Mouse (Mus musculus): Measurements from ENCODE around the gene Klhl2. TPM values are rescaled to one million over a fixed set of nuclear protein-coding genes. Genes with fewer than 3 reads are reported as not detected.

The Klhl2 gene
- polyA plus RNA-seq, 1 experiment: 6.7 TPM

DNA sequence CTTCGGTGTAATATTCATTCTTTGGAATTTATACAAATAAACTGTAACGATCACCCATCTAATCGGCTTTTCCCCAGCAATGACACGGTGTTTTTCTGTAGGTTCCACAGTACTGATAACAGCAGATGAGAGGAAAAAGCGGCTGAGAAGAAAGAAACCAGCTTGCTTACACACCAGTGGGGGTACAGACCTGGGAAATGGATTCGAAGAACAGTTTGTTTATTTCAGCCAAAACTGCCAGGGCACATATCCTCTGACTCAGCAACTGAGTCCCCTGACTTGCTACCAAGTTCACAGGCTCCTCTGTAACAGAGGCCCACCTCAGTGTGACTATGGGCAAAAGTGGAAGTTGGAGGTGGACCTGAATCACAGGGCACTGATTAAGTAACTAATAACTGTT, 67.9 kb downstream of the Klhl2 start:
- Histone ChIP-seq H3K79me2 (ENCODE audit: control insufficient read depth, insufficient read depth) (no peaks in the 10 kb centered on the region), H3K36me3 (ENCODE audit: control insufficient read depth, insufficient read depth) (no peaks in the 10 kb centered on the region), H3K27me3 (ENCODE audit: control insufficient read depth, insufficient read depth, insufficient read length) (no peaks in the 10 kb centered on the region), H3ac (ENCODE audit: control insufficient read depth, insufficient read length) (no peak overlapping the region), H3K4me2 (ENCODE audit: low read depth) (no peak overlapping the region), H3K4me3 (no peak overlapping the region)
- TF ChIP-seq TCF3 (IDR thresholded peaks at IDR 0.05; ENCODE audit: insufficient read length, low read depth) (no peak), SRF (IDR thresholded peaks at IDR 0.05; ENCODE audit: control insufficient read depth, insufficient read length, low read depth) (no peak), E2F4 (IDR thresholded peaks at IDR 0.05; ENCODE audit: insufficient read depth) (no peak), POLR2A (IDR thresholded peaks at IDR 0.05; ENCODE audit: insufficient read length, low read depth) (no peak), USF1 (IDR thresholded peaks at IDR 0.05; ENCODE audit: low read depth) (no peak), CEBPB (IDR thresholded peaks at IDR 0.05; ENCODE audit: insufficient read depth, poor library complexity, severe bottlenecking) (no peak), MAX (IDR thresholded peaks at IDR 0.05; ENCODE audit: low read depth) (no peak), REST (IDR thresholded peaks at IDR 0.05; ENCODE audit: insufficient read depth, insufficient read length) (no peak), TCF12 (IDR thresholded peaks at IDR 0.05; ENCODE audit: insufficient read depth, poor library complexity, severe bottlenecking) (no peak)

DNA sequence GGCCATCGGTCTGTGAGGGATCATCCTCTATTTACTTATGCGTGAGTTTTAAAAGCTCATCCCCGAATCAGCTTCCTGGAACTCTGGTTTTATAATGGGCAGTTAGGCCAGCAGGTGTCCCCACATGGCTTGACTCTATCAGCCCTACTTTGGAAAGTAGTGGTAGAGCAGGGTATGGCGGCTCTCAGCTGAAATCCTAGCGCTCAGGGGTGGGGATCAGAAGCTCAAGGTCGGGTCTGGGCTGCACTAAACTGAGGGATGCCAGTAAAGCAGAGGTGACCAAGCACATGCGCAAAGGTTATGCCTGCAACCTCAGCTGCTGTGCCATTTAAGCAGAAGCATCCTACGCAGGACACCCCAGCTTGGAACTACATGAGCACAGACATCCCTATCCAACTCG, 71.9 kb downstream of the Klhl2 start:
- H3K27me3 ChIP-seq (ENCODE audit: control insufficient read depth, insufficient read depth, insufficient read length): no peaks in the 10 kb centered on the region
- H3ac ChIP-seq (ENCODE audit: control insufficient read depth, insufficient read length): no peak overlapping the region
- no peaks in the 10 kb centered on the region for H3K36me3 ChIP-seq (ENCODE audit: control insufficient read depth, insufficient read depth)
- no peaks in the 10 kb centered on the region for H3K79me2 ChIP-seq (ENCODE audit: control insufficient read depth, insufficient read depth)
- H3K4me2 ChIP-seq (ENCODE audit: low read depth): no peak overlapping the region
- no peak for TF ChIP-seq USF1 (IDR thresholded peaks at IDR 0.05; ENCODE audit: low read depth)
- TF ChIP-seq MYOG (IDR thresholded peaks at IDR 0.05; ENCODE audit: control insufficient read depth in 1 of 3, insufficient read depth in 1 of 3, insufficient read length in 2 of 3, low read depth in 2 of 3): no peak
- TF ChIP-seq REST (IDR thresholded peaks at IDR 0.05; ENCODE audit: insufficient read depth, insufficient read length): no peak
- no peak for TF ChIP-seq TCF3 (IDR thresholded peaks at IDR 0.05; ENCODE audit: insufficient read length, low read depth)
- no peak for TF ChIP-seq MAX (IDR thresholded peaks at IDR 0.05; ENCODE audit: low read depth)
- no peak for TF ChIP-seq POLR2A (IDR thresholded peaks at IDR 0.05; ENCODE audit: insufficient read length, low read depth)
- TF ChIP-seq SRF (IDR thresholded peaks at IDR 0.05; ENCODE audit: control insufficient read depth, insufficient read length, low read depth): no peak
- no peak for TF ChIP-seq CEBPB (IDR thresholded peaks at IDR 0.05; ENCODE audit: insufficient read depth, poor library complexity, severe bottlenecking)
- no peak for TF ChIP-seq E2F4 (IDR thresholded peaks at IDR 0.05; ENCODE audit: insufficient read depth)
- TF ChIP-seq POLR2AphosphoS2 (IDR thresholded peaks at IDR 0.05; ENCODE audit: insufficient read length, low read depth): no peak
- no peak for TF ChIP-seq TCF12 (IDR thresholded peaks at IDR 0.05; ENCODE audit: insufficient read depth, poor library complexity, severe bottlenecking)
- H3K4me3 ChIP-seq: no peak overlapping the region

GRCm38 (mm10) chr8:64774136-64774535, 75.7 kb downstream of the Klhl2 start:
- Histone ChIP-seq H3K36me3 (ENCODE audit: control insufficient read depth, insufficient read depth) (no peaks in the 10 kb centered on the region), H3K4me3 (no peak overlapping the region), H3ac (ENCODE audit: control insufficient read depth, insufficient read length) (no peak overlapping the region), H3K79me2 (ENCODE audit: control insufficient read depth, insufficient read depth) (no peaks in the 10 kb centered on the region), H3K4me2 (ENCODE audit: low read depth) (no peak overlapping the region), H3K27me3 (ENCODE audit: control insufficient read depth, insufficient read depth, insufficient read length) (no peaks in the 10 kb centered on the region)
- TF ChIP-seq MAX (IDR thresholded peaks at IDR 0.05; ENCODE audit: low read depth) (no peak), TCF12 (IDR thresholded peaks at IDR 0.05; ENCODE audit: insufficient read depth, poor library complexity, severe bottlenecking) (no peak), TCF3 (IDR thresholded peaks at IDR 0.05; ENCODE audit: insufficient read length, low read depth) (no peak), E2F4 (IDR thresholded peaks at IDR 0.05; ENCODE audit: insufficient read depth) (no peak), MYOG (IDR thresholded peaks at IDR 0.05; ENCODE audit: control insufficient read depth in 1 of 3, insufficient read depth in 1 of 3, insufficient read length in 2 of 3, low read depth in 2 of 3) (no peak), USF1 (IDR thresholded peaks at IDR 0.05; ENCODE audit: low read depth) (no peak), REST (IDR thresholded peaks at IDR 0.05; ENCODE audit: insufficient read depth, insufficient read length) (no peak)

GRCm38 (mm10) chr8:64770814-64771213, 79.0 kb downstream of the Klhl2 start:
- H3K36me3 ChIP-seq (ENCODE audit: control insufficient read depth, insufficient read depth): no peaks in the 10 kb centered on the region
- H3ac ChIP-seq (ENCODE audit: control insufficient read depth, insufficient read length): no peak overlapping the region
- no peaks in the 10 kb centered on the region for H3K27me3 ChIP-seq (ENCODE audit: control insufficient read depth, insufficient read depth, insufficient read length)
- TF ChIP-seq CEBPB (IDR thresholded peaks at IDR 0.05; ENCODE audit: insufficient read depth, poor library complexity, severe bottlenecking): no peak
- TF ChIP-seq SRF (IDR thresholded peaks at IDR 0.05; ENCODE audit: control insufficient read depth, insufficient read length, low read depth): no peak
- no peak for TF ChIP-seq TCF3 (IDR thresholded peaks at IDR 0.05; ENCODE audit: insufficient read length, low read depth)
- no peak for TF ChIP-seq POLR2A (IDR thresholded peaks at IDR 0.05; ENCODE audit: insufficient read length, low read depth)
- TF ChIP-seq MAX (IDR thresholded peaks at IDR 0.05; ENCODE audit: low read depth): no peak
- H3K4me2 ChIP-seq (ENCODE audit: low read depth): no peak overlapping the region
- no peak overlapping the region for H3K4me3 ChIP-seq
- no peaks in the 10 kb centered on the region for H3K79me2 ChIP-seq (ENCODE audit: control insufficient read depth, insufficient read depth)

GRCm38 (mm10) chr8:64769586-64769985, 80.2 kb downstream of the Klhl2 start:
- H3K36me3 ChIP-seq (ENCODE audit: control insufficient read depth, insufficient read depth): no peaks in the 10 kb centered on the region
- no peak overlapping the region for H3K4me3 ChIP-seq
- H3K27me3 ChIP-seq (ENCODE audit: control insufficient read depth, insufficient read depth, insufficient read length): no peaks in the 10 kb centered on the region
- no peak overlapping the region for H3K4me2 ChIP-seq (ENCODE audit: low read depth)
- no peak for TF ChIP-seq CEBPB (IDR thresholded peaks at IDR 0.05; ENCODE audit: insufficient read depth, poor library complexity, severe bottlenecking)
- H3ac ChIP-seq (ENCODE audit: control insufficient read depth, insufficient read length): no peak overlapping the region
- no peaks in the 10 kb centered on the region for H3K79me2 ChIP-seq (ENCODE audit: control insufficient read depth, insufficient read depth)

DNA sequence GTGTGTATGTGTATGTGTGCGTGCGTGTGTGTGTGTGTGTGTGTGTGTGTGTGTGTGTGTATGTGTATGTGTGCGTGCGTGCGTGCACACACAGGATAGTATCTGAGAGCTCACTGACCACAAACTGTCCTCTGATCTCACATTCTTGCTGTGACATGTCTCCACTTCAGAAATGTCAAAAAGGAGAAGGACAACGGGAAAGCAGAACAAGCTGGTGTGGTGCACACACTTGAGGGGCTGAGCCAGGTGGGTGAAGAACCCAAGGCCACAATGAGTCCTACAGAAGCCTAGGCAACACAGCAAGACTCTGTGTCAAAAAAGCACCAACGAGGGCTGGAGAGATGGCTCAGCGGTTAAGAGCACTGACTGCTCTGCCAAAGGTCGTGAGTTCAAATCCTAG, 81.2 kb downstream of the Klhl2 start:
- H3K36me3 ChIP-seq (ENCODE audit: control insufficient read depth, insufficient read depth): no peaks in the 10 kb centered on the region
- H3K27me3 ChIP-seq (ENCODE audit: control insufficient read depth, insufficient read depth, insufficient read length): no peaks in the 10 kb centered on the region
- no peak overlapping the region for H3K4me3 ChIP-seq
- H3ac ChIP-seq (ENCODE audit: control insufficient read depth, insufficient read length): no peak overlapping the region
- no peak overlapping the region for H3K4me2 ChIP-seq (ENCODE audit: low read depth)
- no peaks in the 10 kb centered on the region for H3K79me2 ChIP-seq (ENCODE audit: control insufficient read depth, insufficient read depth)
- TF ChIP-seq E2F4 (IDR thresholded peaks at IDR 0.05; ENCODE audit: insufficient read depth): no peak
- TF ChIP-seq MYOD1 (IDR thresholded peaks at IDR 0.05; ENCODE audit: control insufficient read depth in 1 of 3, insufficient read length in 2 of 3, low read depth in 2 of 3): no peak
- TF ChIP-seq SRF (IDR thresholded peaks at IDR 0.05; ENCODE audit: control insufficient read depth, insufficient read length, low read depth): no peak
- no peak for TF ChIP-seq USF1 (IDR thresholded peaks at IDR 0.05; ENCODE audit: low read depth)
- no peak for TF ChIP-seq REST (IDR thresholded peaks at IDR 0.05; ENCODE audit: insufficient read depth, insufficient read length)
- no peak for TF ChIP-seq TCF3 (IDR thresholded peaks at IDR 0.05; ENCODE audit: insufficient read length, low read depth)
- TF ChIP-seq MAX (IDR thresholded peaks at IDR 0.05; ENCODE audit: low read depth): no peak
- no peak for TF ChIP-seq POLR2A (IDR thresholded peaks at IDR 0.05; ENCODE audit: insufficient read length, low read depth)
- TF ChIP-seq CEBPB (IDR thresholded peaks at IDR 0.05; ENCODE audit: insufficient read depth, poor library complexity, severe bottlenecking): no peak
- TF ChIP-seq MYOG (IDR thresholded peaks at IDR 0.05; ENCODE audit: control insufficient read depth in 1 of 3, insufficient read depth in 1 of 3, insufficient read length in 2 of 3, low read depth in 2 of 3): no peak
- no peak for TF ChIP-seq POLR2AphosphoS2 (IDR thresholded peaks at IDR 0.05; ENCODE audit: insufficient read length, low read depth)
- no peak for TF ChIP-seq TCF12 (IDR thresholded peaks at IDR 0.05; ENCODE audit: insufficient read depth, poor library complexity, severe bottlenecking)
